Mouse (Mus musculus) forebrain, embryonic 10.5 days (tissue): ENCODE measurements around the gene Lrp2. TPM values are rescaled to one million over a fixed set of nuclear protein-coding genes. Genes with fewer than 3 reads are reported as not detected.

Experiments used
- DNase-seq: peaks from one replicate; pipeline ENCODE4 v3.0.0-alpha.2; 2017; ENCODE audit warnings: low spot score; ENCODE audit errors: extremely low spot score
- H3K27ac ChIP-seq: fragments of 300-500 bp; sonication (generic); 2 replicates; pipeline ENCODE4 v1.5.1; 2016; ENCODE audit warnings: mild to moderate bottlenecking
- H3K27me3 ChIP-seq: fragments of 300-500 bp; sonication (generic); 2 replicates; pipeline ENCODE4 v1.6.1; 2016; ENCODE audit warnings: mild to moderate bottlenecking; ENCODE audit not compliant: poor library complexity, severe bottlenecking
- H3K36me3 ChIP-seq: fragments of 300-500 bp; sonication (generic); replicated peaks from 2 replicates; pipeline ENCODE4 v1.6.1; 2016; ENCODE audit warnings: mild to moderate bottlenecking, moderate library complexity
- H3K4me1 ChIP-seq: fragments of 300-500 bp; sonication (generic); 2 replicates; pipeline ENCODE4 v1.6.1; 2016
- H3K4me3 ChIP-seq: fragments of 300-500 bp; sonication (generic); 2 replicates; pipeline ENCODE4 v1.5.1; 2016; ENCODE audit warnings: mild to moderate bottlenecking, moderate library complexity
- H3K9me3 ChIP-seq: fragments of 300-500 bp; sonication (generic); 2 replicates; pipeline ENCODE4 v1.6.1; 2016; ENCODE audit warnings: mild to moderate bottlenecking, moderate library complexity
- WGBS: fragments of 180-500 bp; shearing (Covaris S2); methylation state at CpG from one replicate; pipeline ENCODE4 v1.1.7; 2016; 5-methylcytosine and 5-hydroxymethylcytosine counted together
- polyA plus RNA-seq: library from polyadenylated mRNA; unstranded; fragments of >200 nt; fragmentation: Nextera tagmentation; extraction: Ambion mirVana; gene quantifications from 2 replicates; pipeline ENCODE4 v1.2.1, GENCODE M21; 2016

The Lrp2 gene
- polyA plus RNA-seq, 1 experiment from 2014 or later = 3.3 TPM

DNA sequence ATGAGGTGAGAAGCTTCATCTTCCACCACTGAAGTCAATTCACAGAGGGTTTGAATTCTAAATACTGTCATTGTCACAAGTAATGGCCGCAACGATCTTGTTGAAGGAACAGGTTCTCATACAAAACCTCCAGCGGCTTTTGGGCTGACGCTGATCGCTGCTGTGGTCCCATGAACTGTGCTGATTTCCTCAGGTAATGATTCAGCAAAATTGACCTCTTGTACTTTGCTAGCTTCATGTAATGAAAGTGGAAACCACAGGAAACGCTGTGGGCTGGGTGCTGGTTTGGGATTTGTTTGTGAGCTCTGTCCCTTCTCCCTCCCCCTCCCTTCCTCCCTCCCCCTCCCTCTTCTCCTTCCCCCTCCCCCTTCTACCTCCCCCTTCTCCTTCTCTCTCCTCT, 170.8 kb downstream of the Lrp2 start:
- H3K4me3 ChIP-seq = no peak overlapping the region
- H3K36me3 ChIP-seq = no peaks in the 10 kb centered on the region
- peaks cover 25% of the 10 kb centered on the region for H3K4me1 ChIP-seq
- H3K27me3 ChIP-seq = peaks cover 55% of the 10 kb centered on the region
- DNase-seq = no peak
- H3K27ac ChIP-seq = no peak overlapping the region
- WGBS = 87% methylated on average over 6 of the region's 6 CpGs
- H3K9me3 ChIP-seq = 0 out of 2 replicates have a peak, but pooled peaks cover under 1% of the 10 kb centered on the region

DNA sequence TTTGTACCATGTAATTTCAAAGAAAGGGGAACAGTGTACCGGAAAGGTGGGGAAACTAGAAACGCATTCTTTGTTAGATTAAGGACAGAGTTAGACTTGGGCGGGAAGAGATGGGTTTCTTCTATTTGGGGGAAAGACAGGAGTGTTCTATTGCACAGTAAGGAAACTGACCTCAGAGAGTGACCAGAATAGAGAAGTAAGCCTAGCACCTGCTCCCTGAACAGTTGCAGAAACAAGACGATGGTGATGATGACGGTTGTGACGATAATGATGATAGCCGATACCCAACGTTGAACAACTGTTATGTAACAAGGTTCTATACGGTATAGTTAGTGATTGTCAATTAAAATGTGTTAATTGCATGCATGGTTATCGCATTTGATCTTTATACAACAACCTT, 171.3 kb downstream of the Lrp2 start:
- 94% methylated on average over 10 of the region's 10 CpGs for WGBS

DNA sequence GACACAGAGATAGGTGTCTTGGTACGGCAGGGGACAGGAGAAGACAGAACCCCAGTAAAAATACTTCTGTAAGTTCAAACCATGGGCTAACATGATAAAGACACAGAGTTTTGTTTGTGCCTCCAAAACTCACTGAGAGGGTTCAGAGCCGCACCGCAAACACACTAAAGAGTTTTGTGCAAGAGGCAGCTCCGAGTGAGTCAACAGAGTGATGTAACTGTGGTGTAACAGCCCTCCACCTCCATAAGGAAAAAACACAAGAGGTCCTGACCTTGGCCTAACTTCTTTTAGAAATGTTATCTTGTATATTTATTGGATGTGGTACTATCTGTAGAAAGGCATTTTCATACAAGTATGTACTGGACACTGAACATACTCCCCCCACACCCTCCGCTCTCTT, 180.2 kb downstream of the Lrp2 start:
- H3K9me3 ChIP-seq = no peaks in the 10 kb centered on the region
- H3K27me3 ChIP-seq = no peaks in the 10 kb centered on the region
- H3K36me3 ChIP-seq = no peaks in the 10 kb centered on the region
- DNase-seq = no peak
- no peaks in the 10 kb centered on the region for H3K4me1 ChIP-seq
- WGBS = 93% methylated on average over 5 of the region's 5 CpGs
- H3K4me3 ChIP-seq = no peak overlapping the region
- no peak overlapping the region for H3K27ac ChIP-seq

More for the DNA sequence above, 171.3 kb downstream of the Lrp2 start:
- no peak for DNase-seq
- Histone ChIP-seq H3K4me3 (no peak overlapping the region), H3K4me1 (peaks cover 25% of the 10 kb centered on the region), H3K36me3 (no peaks in the 10 kb centered on the region), H3K27ac (no peak overlapping the region), H3K27me3 (peaks cover 50% of the 10 kb centered on the region), H3K9me3 (no peaks in the 10 kb centered on the region)

DNA sequence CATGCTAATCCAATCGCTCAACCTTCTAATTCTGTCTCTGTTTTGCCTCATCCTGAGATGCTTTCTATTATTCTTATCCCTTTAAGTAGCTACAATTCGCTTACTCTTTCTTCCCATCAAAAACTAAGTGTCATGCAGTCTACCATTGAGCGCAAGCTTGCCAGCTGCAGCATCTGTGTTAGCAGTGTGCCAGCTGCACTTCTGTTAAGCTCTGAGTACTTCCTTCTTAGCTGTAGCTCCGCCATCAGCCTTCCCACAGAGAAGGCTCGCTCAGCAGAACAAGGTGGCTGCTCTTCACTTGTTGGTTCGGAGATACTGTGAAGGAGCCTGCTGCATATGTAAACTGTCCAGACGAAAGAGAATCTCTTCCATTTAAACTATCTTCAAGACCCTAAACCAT, 183.6 kb downstream of the Lrp2 start:
- WGBS = 89% methylated on average over 7 of the region's 7 CpGs
- no peak for DNase-seq
- H3K36me3 ChIP-seq = no peaks in the 10 kb centered on the region
- H3K27ac ChIP-seq = no peak overlapping the region
- H3K27me3 ChIP-seq = no peaks in the 10 kb centered on the region
- no peaks in the 10 kb centered on the region for H3K4me1 ChIP-seq
- H3K9me3 ChIP-seq = no peaks in the 10 kb centered on the region
- H3K4me3 ChIP-seq = no peak overlapping the region

DNA sequence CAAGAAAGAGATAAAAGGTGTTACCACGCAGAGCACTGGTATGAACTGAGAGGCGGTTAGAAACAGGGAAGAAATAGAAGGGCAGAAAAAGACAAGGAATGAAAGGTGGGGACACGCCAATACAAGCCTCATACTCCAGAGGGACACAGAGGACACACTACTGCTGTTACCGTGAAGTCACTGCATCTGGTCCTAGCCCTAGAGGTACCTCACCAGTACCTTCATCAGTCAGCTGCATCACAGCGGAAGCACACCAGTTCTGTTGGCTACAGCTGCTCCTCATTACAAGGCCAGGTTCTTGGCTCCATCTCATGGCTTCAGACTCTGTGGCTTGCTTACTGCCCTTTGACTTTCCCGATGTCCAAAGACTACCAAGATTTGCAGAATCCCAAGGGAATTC, 184.0 kb downstream of the Lrp2 start:
- Histone ChIP-seq H3K4me1 (no peaks in the 10 kb centered on the region), H3K4me3 (no peak overlapping the region), H3K27ac (no peak overlapping the region), H3K9me3 (no peaks in the 10 kb centered on the region), H3K27me3 (no peaks in the 10 kb centered on the region), H3K36me3 (no peaks in the 10 kb centered on the region)
- WGBS = 89% methylated on average over 6 of the region's 6 CpGs
- DNase-seq = no peak

DNA sequence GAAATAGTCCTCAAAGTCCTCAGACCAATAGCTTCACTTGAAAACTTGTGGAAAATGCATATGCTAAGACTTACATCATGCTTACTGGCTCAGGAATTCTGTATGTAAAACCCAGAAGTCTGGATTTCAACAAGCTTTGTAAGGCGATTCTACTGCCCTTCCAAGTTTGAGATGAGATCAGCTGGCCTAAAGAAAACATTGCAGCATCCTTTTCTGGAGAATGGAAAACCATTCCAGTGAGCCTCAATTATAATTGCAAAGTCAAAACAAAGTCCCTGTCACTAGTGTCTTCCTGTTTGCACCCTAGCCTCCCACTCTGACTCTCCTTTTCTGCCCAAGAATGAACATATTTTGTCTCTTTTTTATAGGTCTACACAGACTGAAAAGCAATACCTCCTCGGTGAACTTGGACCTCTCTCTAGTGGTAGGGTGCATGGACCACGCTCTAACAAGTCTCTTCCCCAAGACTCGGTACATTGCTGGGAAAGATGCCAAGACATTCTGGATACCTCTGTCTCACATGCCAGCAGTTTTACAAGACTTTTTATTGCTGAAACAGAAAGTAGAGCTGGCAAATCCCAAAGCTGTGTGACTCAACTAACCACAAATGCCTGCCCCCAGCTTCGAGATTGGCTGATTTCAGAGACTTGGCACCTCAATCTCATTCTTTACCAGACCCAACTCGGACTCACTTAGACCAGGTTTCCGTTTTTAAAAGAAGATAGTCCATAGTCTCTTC, 184.8 kb downstream of the Lrp2 start:
- 89% methylated on average over 7 of the region's 7 CpGs for WGBS
- no peak for DNase-seq
- H3K27me3 ChIP-seq = no peaks in the 10 kb centered on the region

DNA sequence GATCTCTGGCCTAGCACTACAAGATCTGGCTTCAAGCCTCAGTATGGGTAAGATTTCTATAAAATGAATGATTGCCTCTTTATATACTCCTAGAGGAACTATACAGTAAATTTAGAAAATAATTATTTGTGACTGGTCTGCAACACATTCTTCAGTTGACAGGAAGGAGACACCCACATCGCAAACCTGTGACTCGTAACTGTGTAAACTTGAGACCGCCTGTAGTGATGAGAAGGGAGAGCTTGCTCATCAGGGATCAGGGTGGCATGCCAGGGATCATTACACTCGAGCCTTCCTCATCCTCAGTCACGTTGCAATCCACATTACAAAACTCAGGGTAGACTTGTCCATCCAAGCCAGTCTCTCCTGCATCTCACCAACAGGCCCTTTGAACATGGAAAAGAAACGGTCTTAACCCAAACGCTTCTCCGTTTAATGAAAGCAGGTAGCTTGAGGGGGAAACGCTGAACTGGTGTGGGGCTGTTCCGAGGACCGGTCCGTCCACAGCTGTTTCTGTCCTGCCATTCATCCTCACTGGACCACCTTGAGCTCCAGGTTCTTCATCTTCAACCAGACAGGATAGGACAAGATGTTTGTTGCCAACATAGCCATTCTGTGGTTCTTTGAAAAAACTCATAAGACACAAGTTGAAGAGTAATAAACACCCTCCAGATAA, 189.0 kb downstream of the Lrp2 start:
- H3K4me3 ChIP-seq = no peak overlapping the region
- no peaks in the 10 kb centered on the region for H3K36me3 ChIP-seq
- DNase-seq = peak; percentile 7
- H3K27ac ChIP-seq = no peak overlapping the region
- H3K9me3 ChIP-seq = no peaks in the 10 kb centered on the region
- WGBS = 90% methylated on average over 12 of the region's 12 CpGs
- H3K4me1 ChIP-seq = no peaks in the 10 kb centered on the region
- no peaks in the 10 kb centered on the region for H3K27me3 ChIP-seq

More for the DNA sequence above, 184.8 kb downstream of the Lrp2 start:
- Histone ChIP-seq H3K4me1 (no peaks in the 10 kb centered on the region), H3K27ac (no peak overlapping the region), H3K9me3 (no peaks in the 10 kb centered on the region), H3K4me3 (no peak overlapping the region), H3K36me3 (no peaks in the 10 kb centered on the region)

DNA sequence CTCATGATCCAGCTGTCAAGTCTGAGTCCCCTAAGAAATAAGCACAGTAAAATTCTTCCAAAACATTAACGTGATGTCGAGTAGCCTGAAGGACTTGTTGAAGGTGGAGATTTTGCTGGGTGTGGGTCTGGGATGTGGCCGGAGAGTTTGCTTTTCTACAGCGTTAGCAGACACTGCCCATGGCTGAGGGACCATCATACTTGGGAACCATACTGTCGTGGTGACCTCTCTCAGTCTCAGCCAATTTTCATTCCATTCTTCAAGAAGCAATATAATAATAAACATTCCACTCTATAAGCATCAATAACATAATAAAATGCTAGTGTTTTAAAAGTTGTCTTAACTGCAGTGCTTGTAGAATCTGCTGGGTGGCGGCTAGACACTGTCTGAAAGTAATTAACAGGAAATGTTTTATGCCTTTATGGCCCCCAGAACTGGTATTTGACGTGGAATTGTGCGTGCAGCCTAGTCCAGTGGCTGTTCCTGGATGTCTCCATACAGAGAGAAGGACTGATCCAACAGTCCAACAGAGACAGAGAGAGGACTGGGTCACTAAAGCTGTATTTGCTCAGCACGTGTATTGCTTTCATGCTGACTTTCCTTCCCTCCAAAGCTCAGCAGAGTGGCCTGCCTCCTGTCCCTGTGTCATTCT, 190.1 kb downstream of the Lrp2 start:
- Histone ChIP-seq H3K36me3 (no peaks in the 10 kb centered on the region), H3K27ac (no peak overlapping the region), H3K4me1 (no peaks in the 10 kb centered on the region), H3K27me3 (no peaks in the 10 kb centered on the region), H3K4me3 (no peak overlapping the region), H3K9me3 (no peaks in the 10 kb centered on the region)
- 85% methylated on average over 9 of the region's 9 CpGs for WGBS
- peak; percentile 9 for DNase-seq

DNA sequence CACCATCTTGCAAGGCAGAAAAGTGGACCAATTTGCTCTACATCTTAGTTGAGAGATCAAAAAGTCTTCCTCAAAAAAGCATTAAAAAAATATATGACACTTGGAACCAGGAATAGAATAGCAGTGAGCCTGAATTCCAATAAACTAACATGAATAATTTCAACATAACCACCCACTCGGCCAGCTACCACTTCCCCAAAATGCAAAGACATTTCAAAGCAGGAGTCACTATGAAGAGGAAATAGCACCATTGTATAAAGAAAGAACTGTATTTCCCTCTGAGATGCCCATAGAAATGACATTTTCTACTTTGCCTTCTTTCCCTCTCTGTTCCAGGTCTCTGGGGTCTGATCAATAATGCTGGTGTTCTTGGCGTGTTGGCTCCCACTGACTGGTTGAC, 191.9 kb downstream of the Lrp2 start:
- H3K9me3 ChIP-seq = no peaks in the 10 kb centered on the region
- DNase-seq = no peak
- no peak overlapping the region for H3K4me3 ChIP-seq
- 93% methylated on average over 2 of the region's 2 CpGs for WGBS
- H3K4me1 ChIP-seq = no peaks in the 10 kb centered on the region
- no peaks in the 10 kb centered on the region for H3K27me3 ChIP-seq
- H3K36me3 ChIP-seq = no peaks in the 10 kb centered on the region
- H3K27ac ChIP-seq = no peak overlapping the region

DNA sequence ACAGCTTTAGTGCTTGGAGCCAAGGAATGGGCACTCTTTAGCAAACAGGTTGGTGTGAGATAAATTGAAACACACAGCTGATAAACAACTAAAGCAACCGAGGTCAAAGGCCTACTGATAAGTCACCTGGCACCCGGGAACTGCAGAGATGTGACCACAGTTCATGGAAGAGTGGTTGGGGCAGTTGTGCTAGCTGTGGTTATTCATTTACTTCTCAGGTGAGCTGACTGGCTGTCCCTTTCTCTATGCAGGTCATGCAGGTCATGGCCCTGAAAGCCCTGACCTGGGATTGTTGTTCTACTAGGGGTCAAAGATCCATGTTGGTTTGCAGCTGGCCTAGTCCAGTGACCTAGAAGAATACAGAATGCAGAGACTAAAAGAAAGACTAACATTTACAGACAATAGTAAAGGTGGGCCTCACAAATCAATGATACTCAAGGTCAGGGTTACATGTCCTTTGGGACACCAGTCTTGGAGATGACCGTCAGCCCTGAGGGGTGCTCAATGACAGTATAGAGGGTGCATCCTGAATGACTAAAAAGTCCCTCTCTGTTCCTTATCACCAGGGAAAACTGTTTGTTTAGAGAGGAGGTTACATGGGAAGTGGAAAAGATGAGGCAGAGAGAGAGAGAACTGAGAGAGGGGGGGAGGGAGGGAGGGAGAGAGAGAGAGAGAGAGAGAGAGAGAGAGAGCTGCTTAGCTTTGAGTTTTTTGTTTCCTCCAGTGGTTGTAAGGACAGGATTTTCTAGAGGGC, 199.6 kb downstream of the Lrp2 start:
- Histone ChIP-seq H3K27me3 (no peaks in the 10 kb centered on the region), H3K27ac (no peak overlapping the region), H3K4me1 (no peaks in the 10 kb centered on the region), H3K36me3 (no peaks in the 10 kb centered on the region), H3K4me3 (no peak overlapping the region), H3K9me3 (no peaks in the 10 kb centered on the region)
- DNase-seq = no peak
- WGBS = 89% methylated on average over 3 of the region's 3 CpGs

DNA sequence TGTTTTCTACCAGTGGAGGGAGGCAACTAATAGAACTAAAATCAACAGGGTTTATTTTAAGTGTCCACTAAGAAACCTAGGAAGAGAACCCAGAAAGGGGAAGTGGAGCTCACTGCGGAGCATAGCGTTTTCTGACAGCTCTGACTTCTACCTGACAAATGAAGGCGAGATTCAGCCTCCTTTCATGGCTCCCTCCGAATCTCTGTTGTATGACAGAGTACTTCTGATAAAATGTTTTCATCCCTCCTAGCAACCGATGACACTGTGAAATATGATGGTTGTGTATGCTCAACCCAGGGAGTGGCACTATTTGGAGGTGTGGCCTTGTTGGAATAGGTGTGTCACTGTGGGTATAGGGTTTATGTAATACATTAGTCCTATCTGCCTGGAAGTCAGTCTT, 203.0 kb downstream of the Lrp2 start:
- WGBS = 92% methylated on average over 5 of the region's 5 CpGs
- H3K4me3 ChIP-seq = no peak overlapping the region
- H3K36me3 ChIP-seq = no peaks in the 10 kb centered on the region
- 0 out of 2 replicates have a peak, but pooled peaks cover 11% of the 10 kb centered on the region for H3K4me1 ChIP-seq
- no peak for DNase-seq
- H3K27me3 ChIP-seq = no peaks in the 10 kb centered on the region
- no peaks in the 10 kb centered on the region for H3K9me3 ChIP-seq
- H3K27ac ChIP-seq = no peak overlapping the region

DNA sequence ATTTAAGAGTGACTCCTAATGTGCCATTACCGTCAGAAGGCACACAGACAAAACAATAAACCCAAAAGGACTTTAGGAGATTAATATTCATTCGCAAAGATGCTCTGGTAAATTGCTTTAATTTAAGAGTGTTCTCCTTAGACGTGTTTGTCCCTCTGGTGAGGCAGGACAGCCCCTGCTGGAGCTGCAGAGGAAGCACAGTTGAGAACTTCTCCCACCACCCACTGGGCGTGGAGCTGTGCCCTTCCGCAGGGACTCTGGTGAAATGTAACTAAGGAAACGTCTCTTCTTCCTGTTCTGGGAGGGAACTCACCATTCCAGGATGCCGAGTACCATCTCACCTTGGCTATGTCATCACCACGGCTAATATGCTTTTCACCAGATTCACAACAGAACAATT, 204.1 kb downstream of the Lrp2 start:
- 51% methylated on average over 8 of the region's 8 CpGs for WGBS
- H3K27me3 ChIP-seq = no peaks in the 10 kb centered on the region
- no peak overlapping the region for H3K4me3 ChIP-seq
- H3K4me1 ChIP-seq = 0 out of 2 replicates have a peak, but pooled peaks cover 11% of the 10 kb centered on the region
- no peak overlapping the region for H3K27ac ChIP-seq
- DNase-seq = no peak
- H3K36me3 ChIP-seq = no peaks in the 10 kb centered on the region
- no peaks in the 10 kb centered on the region for H3K9me3 ChIP-seq
